Mouse (Mus musculus) E14TG2a.4 (cell line): Measurements from ENCODE around the gene Anln.

ENCODE experiments used
- CTCF ChIP-seq: conservative IDR thresholded peaks from 2 replicates; pipeline ENCODE4 v1.5.1; 2014; ENCODE audit warnings: low read length
- NANOG ChIP-seq: IDR thresholded peaks from 2 replicates; pipeline ENCODE4 v1.6.1; 2014; ENCODE audit warnings: borderline replicate concordance, low read length, mixed read lengths
- POU5F1 ChIP-seq: IDR thresholded peaks from 2 replicates; pipeline ENCODE4 v1.6.1; 2014; ENCODE audit warnings: low read length, borderline replicate concordance

GRCm38 (mm10) chr9:22324579-22324978, 64.4 kb downstream of the Anln start:
- no peak for TF ChIP-seq CTCF
- no peak for TF ChIP-seq NANOG
- TF ChIP-seq POU5F1: no peak
